Mouse (Mus musculus) forebrain, embryonic 11.5 days (tissue): ENCODE data around the gene Wrap53. TPM values are rescaled to one million over a fixed set of nuclear protein-coding genes. Genes with fewer than 3 reads are reported as not detected.

Experiments
- ATAC-seq: fragments of 200-750 bp; cut with Nextera tagmentation; replicated peaks from 2 replicates; pipeline ENCODE4 v1.8.0; 2017; ENCODE audit warnings: moderate TSS enrichment; ENCODE audit not compliant: low FRiP score
- DNase-seq: peaks from one replicate; pipeline ENCODE4 v3.0.0-alpha.2; 2017; ENCODE audit warnings: low spot score
- H3K27ac ChIP-seq: fragments of 300-500 bp; sonication (generic); 2 replicates; pipeline ENCODE4 v1.5.1; 2014; ENCODE audit warnings: low read depth, low read length
- H3K27me3 ChIP-seq: fragments of 300-500 bp; sonication (generic); 2 replicates; pipeline ENCODE4 v1.6.1; 2014; ENCODE audit warnings: mild to moderate bottlenecking, low read length, mixed read lengths; ENCODE audit not compliant: control insufficient read depth, insufficient read depth
- H3K36me3 ChIP-seq: fragments of 300-500 bp; sonication (generic); 2 replicates; pipeline ENCODE4 v1.6.1; 2014; ENCODE audit warnings: mild to moderate bottlenecking, low read length, moderate library complexity, mixed read lengths; ENCODE audit not compliant: control insufficient read depth, insufficient read depth
- H3K4me1 ChIP-seq: fragments of 300-500 bp; sonication (generic); replicated peaks from 2 replicates; pipeline ENCODE4 v1.6.1; 2014; ENCODE audit warnings: low read length, mixed read lengths; ENCODE audit not compliant: control insufficient read depth, insufficient read depth
- H3K4me2 ChIP-seq: fragments of 300-500 bp; sonication (generic); 2 replicates; pipeline ENCODE4 v1.6.1; 2014; ENCODE audit warnings: low read depth, mild to moderate bottlenecking, low read length, moderate library complexity, mixed read lengths; ENCODE audit not compliant: severe bottlenecking
- H3K4me3 ChIP-seq: fragments of 300-500 bp; sonication (generic); 2 replicates; pipeline ENCODE4 v1.5.1; 2014; ENCODE audit warnings: low read depth, low read length
- H3K9ac ChIP-seq: fragments of 300-500 bp; sonication (generic); 2 replicates; pipeline ENCODE4 v1.6.1; 2014; ENCODE audit warnings: low read length
- H3K9me3 ChIP-seq: fragments of 300-500 bp; sonication (generic); 2 replicates; pipeline ENCODE4 v1.6.1; 2016; ENCODE audit warnings: low read length, mixed read lengths; ENCODE audit not compliant: control insufficient read depth
- WGBS: fragments of 180-500 bp; shearing (Covaris S2); extraction: QIAGEN DNeasy Blood & Tissue Kit; methylation state at CpG from one replicate; pipeline ENCODE4 v1.1.7; 2014; 5-methylcytosine and 5-hydroxymethylcytosine counted together
- polyA plus RNA-seq: library from polyadenylated mRNA; unstranded; fragments of >200 nt; fragmentation: Nextera tagmentation; extraction: Ambion mirVana; gene quantifications from 2 replicates; pipeline ENCODE4 v1.2.1, GENCODE M21; 2014

Wrap53 gene
- polyA plus RNA-seq, 1 experiment from 2014 or later: 39.3 TPM

DNA sequence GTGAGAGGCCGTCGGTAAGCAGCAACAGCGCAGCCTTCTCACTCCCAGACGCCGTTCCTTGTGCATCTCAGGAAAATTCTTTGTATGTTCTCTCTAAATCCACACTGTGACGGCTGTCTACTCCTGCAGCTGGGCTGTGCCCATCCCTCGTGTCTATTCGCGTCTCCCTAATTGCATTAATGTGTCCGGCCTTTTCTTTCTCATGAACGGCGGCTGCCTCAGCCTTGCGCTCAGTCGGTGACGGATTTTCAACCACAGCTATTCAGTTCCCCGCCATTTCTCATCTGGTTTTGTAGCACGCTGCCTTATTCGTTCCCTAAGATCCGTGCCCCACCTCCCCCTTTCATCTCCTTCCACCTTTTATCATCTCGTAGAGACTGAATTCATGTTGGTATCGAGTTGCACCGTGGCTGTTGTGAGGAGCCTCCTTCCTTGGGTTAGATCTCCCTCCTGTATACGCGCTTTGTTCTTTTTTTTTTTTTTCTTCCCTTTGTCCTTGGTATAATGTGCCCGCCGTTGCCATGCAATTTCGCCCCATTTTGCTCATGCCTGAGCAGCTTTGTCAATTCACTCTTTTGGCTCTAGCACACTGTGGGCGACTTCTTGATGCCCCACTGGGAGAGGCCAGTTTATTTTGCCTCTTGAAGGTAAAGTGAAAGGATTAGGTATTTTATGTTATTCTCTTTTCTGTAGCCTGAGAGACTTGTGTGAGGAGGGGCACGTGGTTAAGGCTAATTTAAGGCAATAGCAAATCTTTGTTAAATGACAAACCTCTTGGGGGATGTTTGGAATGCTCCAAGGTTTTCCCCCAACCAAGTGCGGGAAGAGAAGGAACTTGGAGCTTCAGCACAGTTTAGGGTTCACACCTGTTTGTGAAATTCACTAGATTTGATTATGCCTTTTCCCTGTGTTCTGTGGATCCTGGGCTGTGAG lies 52.7 kb downstream of the Wrap53 start:
- peaks cover 4% of the 10 kb centered on the region; the same call in 1 of the 2 replicates for H3K4me1 ChIP-seq
- H3K9me3 ChIP-seq: no peaks in the 10 kb centered on the region
- H3K27ac ChIP-seq: peak overlapping the region; percentile 94
- ATAC-seq (peak; percentile 67), DNase-seq (peak; percentile 77)
- H3K4me3 ChIP-seq: peak overlapping the region; percentile 18
- peak overlapping the region; percentile 64 for H3K9ac ChIP-seq
- H3K27me3 ChIP-seq: no peaks in the 10 kb centered on the region
- 2% methylated on average over 30 of the region's 30 CpGs for WGBS
- no peaks in the 10 kb centered on the region for H3K36me3 ChIP-seq
- peak overlapping the region; percentile 48 for H3K4me2 ChIP-seq

DNA sequence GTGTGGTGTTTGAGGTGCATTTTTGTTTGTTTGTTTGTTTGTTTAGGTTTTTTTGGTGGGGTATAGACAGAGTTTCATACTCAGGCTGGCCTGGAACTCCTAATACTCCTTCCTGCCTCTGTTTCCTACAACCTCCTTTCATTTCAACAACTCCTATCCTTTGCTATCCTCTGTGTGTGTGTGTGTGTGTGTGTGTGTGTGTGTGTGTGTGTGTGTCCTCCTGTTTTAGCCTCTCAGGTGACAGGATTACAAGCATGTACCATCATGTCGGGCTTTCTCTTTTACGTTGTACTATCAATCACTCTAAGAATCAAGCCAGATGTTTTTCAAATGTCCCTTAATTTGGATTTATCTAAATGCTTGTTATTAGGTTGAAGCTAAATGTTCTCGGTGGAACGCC lies 53.4 kb downstream of the Wrap53 start:
- H3K27ac ChIP-seq: peak overlapping the region; percentile 94
- no peaks in the 10 kb centered on the region for H3K36me3 ChIP-seq
- H3K9me3 ChIP-seq: no peaks in the 10 kb centered on the region
- H3K9ac ChIP-seq: peak overlapping the region; percentile 64
- 32% methylated on average over 4 of the region's 4 CpGs for WGBS
- no peak overlapping the region for H3K4me3 ChIP-seq
- peaks cover 4% of the 10 kb centered on the region; the same call in 1 of the 2 replicates for H3K4me1 ChIP-seq
- ATAC-seq (0 out of 2 replicates have a peak, but pooled peaks have one; percentile 18), DNase-seq (peak; percentile 51)
- H3K4me2 ChIP-seq: peak overlapping the region; percentile 48
- H3K27me3 ChIP-seq: no peaks in the 10 kb centered on the region

GRCm38 (mm10) chr11:69525661-69526060 lies 54.4 kb downstream of the Wrap53 start:
- H3K9me3 ChIP-seq: no peaks in the 10 kb centered on the region
- no peak overlapping the region for H3K4me3 ChIP-seq
- no peaks in the 10 kb centered on the region for H3K27me3 ChIP-seq
- no peak overlapping the region for H3K4me2 ChIP-seq
- no peaks in the 10 kb centered on the region for H3K36me3 ChIP-seq
- WGBS: 86% methylated on average over 9 of the region's 9 CpGs
- H3K27ac ChIP-seq: no peak overlapping the region
- H3K4me1 ChIP-seq: peaks cover 4% of the 10 kb centered on the region; the same call in 1 of the 2 replicates
- H3K9ac ChIP-seq: no peak overlapping the region
- ATAC-seq: no peak
- DNase-seq: no peak

- 88% methylated on average over 4 of the region's 4 CpGs for WGBS
- DNase-seq (no peak), ATAC-seq (no peak)
- peaks cover 4% of the 10 kb centered on the region; the same call in 1 of the 2 replicates for H3K4me1 ChIP-seq
- H3K36me3 ChIP-seq: no peaks in the 10 kb centered on the region
- no peak overlapping the region for H3K4me2 ChIP-seq
- H3K4me3 ChIP-seq: no peak overlapping the region
- H3K9me3 ChIP-seq: no peaks in the 10 kb centered on the region
- no peak overlapping the region for H3K27ac ChIP-seq
- H3K9ac ChIP-seq: no peak overlapping the region
- H3K27me3 ChIP-seq: no peaks in the 10 kb centered on the region
These were observed 56.4 kb downstream of the Wrap53 start for GRCm38 (mm10) chr11:69523651-69524050.

DNA sequence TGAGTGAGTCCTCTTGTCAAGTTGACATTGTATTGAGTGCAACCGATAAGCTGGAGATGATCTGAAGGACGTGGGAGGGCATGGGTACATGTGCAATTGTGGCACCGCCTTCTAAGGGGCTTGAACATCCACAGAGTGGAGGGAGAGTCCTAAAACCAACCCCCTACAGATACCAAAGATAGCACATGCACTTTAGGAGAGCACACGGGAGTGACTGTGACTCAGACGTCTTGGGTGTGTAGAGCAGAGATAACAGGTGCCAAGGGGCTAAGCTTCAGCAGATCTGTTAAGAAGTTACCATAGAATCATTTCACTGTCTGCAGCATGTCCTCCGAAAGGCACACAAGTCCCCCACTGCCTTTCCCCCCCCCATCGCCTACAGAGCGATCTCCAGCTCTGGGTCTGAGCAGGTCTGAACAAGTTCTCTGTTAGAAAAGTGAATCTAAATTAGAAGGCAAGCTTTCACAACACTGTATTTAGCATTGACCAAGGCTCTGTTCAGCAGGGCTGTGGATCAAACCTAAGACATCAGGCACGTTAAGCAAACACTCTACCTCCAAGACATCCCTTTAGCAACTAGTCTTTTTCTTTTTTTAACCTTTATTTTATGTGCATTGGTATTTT lies 58.4 kb downstream of the Wrap53 start:
- 89% methylated on average over 9 of the region's 9 CpGs for WGBS
- H3K4me3 ChIP-seq: no peak overlapping the region
- H3K4me1 ChIP-seq: no peaks in the 10 kb centered on the region; the same call in 1 of the 2 replicates
- ATAC-seq: no peak
- no peaks in the 10 kb centered on the region for H3K9me3 ChIP-seq
- no peaks in the 10 kb centered on the region for H3K36me3 ChIP-seq
- no peak overlapping the region for H3K4me2 ChIP-seq
- H3K27ac ChIP-seq: no peak overlapping the region
- no peak overlapping the region for H3K9ac ChIP-seq
- no peaks in the 10 kb centered on the region for H3K27me3 ChIP-seq
- peak; percentile 29 for DNase-seq

- peak; percentile 34 for DNase-seq
- Histone ChIP-seq H3K4me1 (no peaks in the 10 kb centered on the region), H3K4me3 (no peak overlapping the region), H3K9me3 (no peaks in the 10 kb centered on the region), H3K27ac (no peak overlapping the region), H3K36me3 (no peaks in the 10 kb centered on the region), H3K9ac (no peak overlapping the region), H3K4me2 (no peak overlapping the region), H3K27me3 (no peaks in the 10 kb centered on the region)
- ATAC-seq: no peak
- WGBS: 90% methylated on average over 4 of the region's 4 CpGs
These were observed 60.1 kb downstream of the Wrap53 start for GRCm38 (mm10) chr11:69519976-69520375.

DNA sequence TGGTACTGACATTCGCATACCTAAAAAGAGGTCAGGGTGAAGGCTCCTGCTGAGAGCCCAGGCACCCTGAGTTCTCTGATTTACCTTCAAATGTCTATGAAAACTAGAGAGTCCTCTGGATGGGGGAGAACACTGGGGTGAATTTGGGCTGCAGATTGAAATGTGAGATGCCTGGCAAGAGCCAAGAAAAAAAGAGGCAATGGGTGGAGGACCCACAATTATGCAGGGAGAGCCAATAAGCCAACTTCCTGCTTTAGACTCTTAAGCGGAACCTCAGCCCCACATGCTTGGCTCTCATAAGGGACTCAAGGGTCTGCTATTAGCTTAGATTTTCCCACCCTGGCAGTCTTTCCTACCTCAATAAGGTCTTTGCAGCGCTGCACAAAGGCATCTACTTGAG lies 63.4 kb downstream of the Wrap53 start:
- no peak overlapping the region for H3K9ac ChIP-seq

GRCm38 (mm10) chr11:69516151-69516640 lies 63.9 kb downstream of the Wrap53 start:
- Histone ChIP-seq H3K4me2 (no peak overlapping the region), H3K9ac (no peak overlapping the region), H3K4me3 (no peak overlapping the region), H3K27ac (no peak overlapping the region), H3K27me3 (no peaks in the 10 kb centered on the region), H3K9me3 (no peaks in the 10 kb centered on the region), H3K4me1 (no peaks in the 10 kb centered on the region), H3K36me3 (no peaks in the 10 kb centered on the region)
- 72% methylated on average over 15 of the region's 15 CpGs for WGBS
- ATAC-seq (no peak), DNase-seq (no peak)

More for the DNA sequence above, 63.4 kb downstream of the Wrap53 start:
- H3K4me3 ChIP-seq: no peak overlapping the region
- no peaks in the 10 kb centered on the region for H3K36me3 ChIP-seq
- H3K27ac ChIP-seq: no peak overlapping the region
- no peak overlapping the region for H3K4me2 ChIP-seq
- 72% methylated on average over 3 of the region's 3 CpGs for WGBS
- no peaks in the 10 kb centered on the region for H3K4me1 ChIP-seq
- H3K9me3 ChIP-seq: no peaks in the 10 kb centered on the region
- ATAC-seq: no peak
- no peak for DNase-seq
- no peaks in the 10 kb centered on the region for H3K27me3 ChIP-seq
